Mouse (Mus musculus) thymus, adult 18-20 months (tissue): ENCODE measurements around the gene Zfp612.

Experiments used
- DNase-seq, 2 experiments: peaks; one replicate each; pipeline ENCODE4 v3.0.0; 2022; ENCODE audit warnings: mixed read lengths in 2 of 2

Zfp612 gene

DNA sequence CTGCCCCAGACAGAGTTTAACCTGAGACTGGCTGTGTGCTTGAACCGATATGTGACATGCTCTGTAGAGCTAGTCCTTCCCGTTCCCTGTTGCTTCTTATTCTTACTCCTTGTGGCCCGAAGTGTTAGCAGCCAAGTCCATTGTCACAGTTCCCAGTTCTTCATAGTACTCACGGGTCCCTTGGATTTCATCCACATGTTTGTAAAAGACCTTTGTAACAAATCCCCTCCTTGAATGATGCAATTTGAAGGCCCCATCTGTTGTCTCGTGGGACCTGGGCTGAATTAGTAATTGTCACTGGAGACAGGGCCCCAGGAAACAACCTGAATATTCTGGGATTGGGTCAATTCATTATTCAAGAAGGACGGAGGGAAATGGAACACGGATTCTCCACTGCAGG, 56.0 kb downstream of the Zfp612 start:
- DNase-seq, result no peak

GRCm38 (mm10) chr8:110140156-110140555, 60.6 kb downstream of the Zfp612 start:
- no peak for DNase-seq

DNA sequence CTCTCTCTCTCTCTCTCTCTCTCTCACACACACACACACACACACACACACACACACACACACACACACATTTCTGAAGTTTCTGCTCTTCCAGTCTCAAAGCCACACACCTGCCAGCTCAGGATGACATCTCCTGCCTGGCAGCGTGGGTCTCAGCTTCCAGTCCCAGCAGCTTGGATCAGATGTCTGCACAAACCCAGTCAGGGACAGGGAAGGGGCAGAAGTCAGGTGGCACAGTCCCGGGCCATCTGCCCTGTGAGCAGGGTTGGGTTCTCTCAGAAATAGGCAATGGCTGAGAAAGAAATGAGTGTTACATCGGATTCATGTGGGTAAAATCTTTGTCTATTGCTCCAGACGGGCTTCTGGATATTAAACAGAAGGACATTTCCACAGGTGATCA, 61.2 kb downstream of the Zfp612 start:
- DNase-seq, result no peak
